Mouse (Mus musculus): ENCODE measurements at regions not wholly inside any gene's neighbourhood (a gene's known extent, or its start where the extent isn't known, plus 50 kb on each side); places are given as distances from the start of the nearest gene placed in this dataset.
A peak's percentile ranks its signal among the peaks of the same experiment; 100 is the strongest.

- no peak for TF ChIP-seq CTCF (IDR thresholded peaks at IDR 0.05; ENCODE audit: control insufficient read depth, insufficient read depth, insufficient replicate concordance, low read depth, low read length)
- TF ChIP-seq POLR2A (IDR thresholded peaks at IDR 0.05; ENCODE audit: control insufficient read depth, low read depth, low read length), result no peak
- Histone ChIP-seq H3K4me1 (ENCODE audit: control insufficient read depth, insufficient read depth, low read length) (peaks cover 14% of the 10 kb centered on the region), H3K27me3 (ENCODE audit: control insufficient read depth, insufficient read depth, low read length) (no peaks in the 10 kb centered on the region), H3K27ac (ENCODE audit: control insufficient read depth, insufficient read depth, low read depth, low read length) (no peak overlapping the region), H3K4me3 (ENCODE audit: control insufficient read depth, low read depth, low read length) (no peak overlapping the region), H3K36me3 (ENCODE audit: control insufficient read depth, insufficient read depth, low read length) (no peaks in the 10 kb centered on the region)
Observed at GRCm38 (mm10) chr12:86830247-86830585, 54.4 kb downstream of the Irf2bpl start.

GRCm38 (mm10) chr12:86829581-86830246 lies 54.9 kb downstream of the Irf2bpl start:
- Histone ChIP-seq H3K27me3 (ENCODE audit: control insufficient read depth, insufficient read depth, low read length) (no peaks in the 10 kb centered on the region), H3K4me3 (ENCODE audit: control insufficient read depth, low read depth, low read length) (no peak overlapping the region), H3K36me3 (ENCODE audit: control insufficient read depth, insufficient read depth, low read length) (no peaks in the 10 kb centered on the region), H3K27ac (ENCODE audit: control insufficient read depth, insufficient read depth, low read depth, low read length) (no peak overlapping the region), H3K4me1 (ENCODE audit: control insufficient read depth, insufficient read depth, low read length) (peaks cover 18% of the 10 kb centered on the region)
- TF ChIP-seq POLR2A (IDR thresholded peaks at IDR 0.05; ENCODE audit: control insufficient read depth, low read depth, low read length) (no peak), CTCF (IDR thresholded peaks at IDR 0.05; ENCODE audit: control insufficient read depth, insufficient read depth, insufficient replicate concordance, low read depth, low read length) (no peak)

- Histone ChIP-seq H3K27me3 (ENCODE audit: control insufficient read depth, insufficient read depth, low read length) (no peaks in the 10 kb centered on the region), H3K4me1 (ENCODE audit: control insufficient read depth, insufficient read depth, low read length) (peaks cover 26% of the 10 kb centered on the region), H3K27ac (ENCODE audit: control insufficient read depth, insufficient read depth, low read depth, low read length) (no peak overlapping the region), H3K36me3 (ENCODE audit: control insufficient read depth, insufficient read depth, low read length) (no peaks in the 10 kb centered on the region), H3K4me3 (ENCODE audit: control insufficient read depth, low read depth, low read length) (no peak overlapping the region)
- TF ChIP-seq CTCF (IDR thresholded peaks at IDR 0.05; ENCODE audit: control insufficient read depth, insufficient read depth, insufficient replicate concordance, low read depth, low read length) (no peak), POLR2A (IDR thresholded peaks at IDR 0.05; ENCODE audit: control insufficient read depth, low read depth, low read length) (no peak)
Observed at GRCm38 (mm10) chr12:86827241-86827606, 57.4 kb downstream of the Irf2bpl start.

GRCm38 (mm10) chr12:86826420-86827240 lies 58.0 kb downstream of the Irf2bpl start:
- no peaks in the 10 kb centered on the region for H3K27me3 ChIP-seq (ENCODE audit: control insufficient read depth, insufficient read depth, low read length)

GRCm38 (mm10) chr12:86825584-86826419 lies 58.8 kb downstream of the Irf2bpl start:
- TF ChIP-seq CTCF (IDR thresholded peaks at IDR 0.05; ENCODE audit: control insufficient read depth, insufficient read depth, insufficient replicate concordance, low read depth, low read length), result no peak
- TF ChIP-seq POLR2A (IDR thresholded peaks at IDR 0.05; ENCODE audit: control insufficient read depth, low read depth, low read length), result no peak
- Histone ChIP-seq H3K27me3 (ENCODE audit: control insufficient read depth, insufficient read depth, low read length) (no peaks in the 10 kb centered on the region), H3K36me3 (ENCODE audit: control insufficient read depth, insufficient read depth, low read length) (no peaks in the 10 kb centered on the region), H3K27ac (ENCODE audit: control insufficient read depth, insufficient read depth, low read depth, low read length) (no peak overlapping the region), H3K4me3 (ENCODE audit: control insufficient read depth, low read depth, low read length) (no peak overlapping the region), H3K4me1 (ENCODE audit: control insufficient read depth, insufficient read depth, low read length) (peaks cover 23% of the 10 kb centered on the region)

More at GRCm38 (mm10) chr12:86826420-86827240, 58.0 kb downstream of the Irf2bpl start:
- TF ChIP-seq POLR2A (IDR thresholded peaks at IDR 0.05; ENCODE audit: control insufficient read depth, low read depth, low read length), result no peak
- TF ChIP-seq CTCF (IDR thresholded peaks at IDR 0.05; ENCODE audit: control insufficient read depth, insufficient read depth, insufficient replicate concordance, low read depth, low read length), result no peak
- Histone ChIP-seq H3K4me3 (ENCODE audit: control insufficient read depth, low read depth, low read length) (no peak overlapping the region), H3K4me1 (ENCODE audit: control insufficient read depth, insufficient read depth, low read length) (peaks cover 23% of the 10 kb centered on the region), H3K27ac (ENCODE audit: control insufficient read depth, insufficient read depth, low read depth, low read length) (no peak overlapping the region), H3K36me3 (ENCODE audit: control insufficient read depth, insufficient read depth, low read length) (no peaks in the 10 kb centered on the region)

GRCm38 (mm10) chr12:86824860-86825583 lies 59.6 kb downstream of the Irf2bpl start:
- H3K4me1 ChIP-seq (ENCODE audit: control insufficient read depth, insufficient read depth, low read length), result peaks cover 23% of the 10 kb centered on the region

More at GRCm38 (mm10) chr12:86824860-86825583, 59.6 kb downstream of the Irf2bpl start:
- TF ChIP-seq POLR2A (IDR thresholded peaks at IDR 0.05; ENCODE audit: control insufficient read depth, low read depth, low read length) (no peak), CTCF (IDR thresholded peaks at IDR 0.05; ENCODE audit: control insufficient read depth, insufficient read depth, insufficient replicate concordance, low read depth, low read length) (no peak)
- peak overlapping the region; percentile 72 for H3K27ac ChIP-seq (ENCODE audit: control insufficient read depth, insufficient read depth, low read depth, low read length)
- no peaks in the 10 kb centered on the region for H3K27me3 ChIP-seq (ENCODE audit: control insufficient read depth, insufficient read depth, low read length)
- peak overlapping the region; percentile 84 for H3K4me3 ChIP-seq (ENCODE audit: control insufficient read depth, low read depth, low read length)
- H3K36me3 ChIP-seq (ENCODE audit: control insufficient read depth, insufficient read depth, low read length), result no peaks in the 10 kb centered on the region

Measured in testis, adult 2 months (tissue).